Mouse (Mus musculus) ES-Bruce4 (cell line): ENCODE results near the gene Rhebl1. TPM values are rescaled to one million over a fixed set of nuclear protein-coding genes. Genes with fewer than 3 reads are reported as not detected.
A peak's percentile ranks its signal among the peaks of the same experiment; 100 is the strongest.

ENCODE experiments used
- H3K27ac ChIP-seq: 2 replicates; pipeline ENCODE4 v1.5.1; 2012; ENCODE audit warnings: low read length, inconsistent platforms; ENCODE audit not compliant: insufficient read depth
- H3K27me3 ChIP-seq: 2 replicates; pipeline ENCODE4 v1.6.1; 2012; ENCODE audit warnings: mild to moderate bottlenecking, low read length, inconsistent platforms; ENCODE audit not compliant: control insufficient read depth, poor library complexity, insufficient read depth, severe bottlenecking
- H3K36me3 ChIP-seq: 2 replicates; pipeline ENCODE4 v1.6.1; 2012; ENCODE audit warnings: inconsistent platforms, mild to moderate bottlenecking, low read length, moderate library complexity; ENCODE audit not compliant: control insufficient read depth, poor library complexity, insufficient read depth, severe bottlenecking
- H3K4me1 ChIP-seq: one replicate; pipeline ENCODE4 v1.8.1; 2011; ENCODE audit warnings: low read length; ENCODE audit not compliant: control insufficient read depth, insufficient read depth
- H3K4me3 ChIP-seq: 2 replicates; pipeline ENCODE4 v1.5.1; 2011; ENCODE audit warnings: low read depth, mild to moderate bottlenecking, low read length
- H3K9ac ChIP-seq: 2 replicates; pipeline ENCODE4 v1.6.1; 2012; ENCODE audit warnings: low read depth, mild to moderate bottlenecking, inconsistent platforms; ENCODE audit not compliant: poor library complexity, severe bottlenecking
- H3K9me3 ChIP-seq: replicated peaks from 2 replicates; pipeline ENCODE4 v1.6.1; 2012; ENCODE audit warnings: mild to moderate bottlenecking, low read length, inconsistent platforms; ENCODE audit not compliant: control insufficient read depth, poor library complexity, insufficient read depth, severe bottlenecking
- CTCF ChIP-seq: IDR thresholded peaks from one replicate; pipeline ENCODE4 v1.8.1; 2011; ENCODE audit warnings: low read depth, low read length
- EP300 ChIP-seq: IDR thresholded peaks from 2 replicates; pipeline ENCODE4 v1.6.1; 2011; ENCODE audit warnings: low read depth, low read length; ENCODE audit not compliant: insufficient read depth
- POLR2A ChIP-seq: IDR thresholded peaks from one replicate; pipeline ENCODE4 v1.8.1; 2011; ENCODE audit warnings: low read length; ENCODE audit not compliant: insufficient read depth
- polyA plus RNA-seq: library from polyadenylated mRNA; stranded (reverse); fragments of >200 nt; gene quantifications from 2 replicates; pipeline ENCODE4 v1.2.4, GENCODE M21; 2011; ENCODE audit warnings: low read depth; ENCODE audit not compliant: missing spikeins, insufficient read depth, insufficient read length

Rhebl1 gene
- polyA plus RNA-seq, 1 experiment = 41.9 TPM

- Histone ChIP-seq H3K4me3 (peak within 1 kb of the TSS; percentile 83), H3K9me3 (no peaks in the 10 kb centered on the region), H3K27me3 (peaks cover 10% of the 10 kb centered on the region; the same call in 1 of the 2 replicates), H3K27ac (no peak within 1 kb of the TSS), H3K36me3 (no peaks in the 10 kb centered on the region), H3K4me1 (no peaks in the 10 kb centered on the region), H3K9ac (peak within 1 kb of the TSS; percentile 8; the same call in 1 of the 2 replicates)
- TF ChIP-seq POLR2A (no peak), EP300 (no peak), CTCF (no peak)
Measured at GRCm38 (mm10) chr15:98897928-98898800, 3.8 kb upstream of the Rhebl1 start, which contains the start of gene Dhh. Gene Dhh, minus strand, starts transcription at chr15:98898540.

- H3K9ac ChIP-seq = 0 out of 2 replicates have a peak overlapping the region, but pooled peaks have one; percentile 8
- no peak overlapping the region for H3K27ac ChIP-seq
- peaks cover 10% of the 10 kb centered on the region; the same call in 1 of the 2 replicates for H3K27me3 ChIP-seq
- H3K36me3 ChIP-seq = no peaks in the 10 kb centered on the region
- H3K9me3 ChIP-seq = no peaks in the 10 kb centered on the region
- TF ChIP-seq POLR2A = no peak
- no peak for TF ChIP-seq CTCF
- TF ChIP-seq EP300 = no peak
- H3K4me1 ChIP-seq = peaks cover 3% of the 10 kb centered on the region
- H3K4me3 ChIP-seq = peak overlapping the region; percentile 9; the same call in 1 of the 2 replicates
Measured at GRCm38 (mm10) chr15:98897495-98897894, 3.2 kb upstream of the Rhebl1 start.

GRCm38 (mm10) chr15:98895635-98896589 lies 1.6 kb upstream of the Rhebl1 start:
- Histone ChIP-seq H3K9me3 (no peaks in the 10 kb centered on the region), H3K9ac (peak overlapping the region; percentile 37), H3K36me3 (no peaks in the 10 kb centered on the region), H3K4me1 (peaks cover 3% of the 10 kb centered on the region), H3K27me3 (peaks cover 10% of the 10 kb centered on the region; the same call in 1 of the 2 replicates), H3K27ac (no peak overlapping the region), H3K4me3 (peak overlapping the region; percentile 38)
- TF ChIP-seq POLR2A (no peak), EP300 (no peak), CTCF (no peak)

GRCm38 (mm10) chr15:98894746-98895634 lies 650 bp upstream of the Rhebl1 start:
- Histone ChIP-seq H3K9me3 (no peaks in the 10 kb centered on the region), H3K4me3 (peak overlapping the region; percentile 51), H3K9ac (peak overlapping the region; percentile 38), H3K36me3 (no peaks in the 10 kb centered on the region), H3K27me3 (peaks cover 10% of the 10 kb centered on the region; the same call in 1 of the 2 replicates), H3K27ac (no peak overlapping the region), H3K4me1 (peaks cover 3% of the 10 kb centered on the region)
- no peak for TF ChIP-seq POLR2A
- TF ChIP-seq CTCF = no peak

- H3K27ac ChIP-seq = no peak overlapping the region
- no peak for TF ChIP-seq EP300
- no peak for TF ChIP-seq POLR2A
- no peak for TF ChIP-seq CTCF
- peaks cover 3% of the 10 kb centered on the region for H3K4me1 ChIP-seq
- peaks cover 8% of the 10 kb centered on the region; the same call in 1 of the 2 replicates for H3K27me3 ChIP-seq
- no peaks in the 10 kb centered on the region for H3K36me3 ChIP-seq
- H3K4me3 ChIP-seq = no peak overlapping the region
- H3K9ac ChIP-seq = no peak overlapping the region
- H3K9me3 ChIP-seq = no peaks in the 10 kb centered on the region
Measured at GRCm38 (mm10) chr15:98893036-98893435, 1.3 kb downstream of the Rhebl1 start.
